Mouse (Mus musculus) heart, embryonic 12.5 days (tissue): ENCODE results near the gene Atg4c. TPM values are rescaled to one million over a fixed set of nuclear protein-coding genes. Genes with fewer than 3 reads are reported as not detected.

ENCODE experiments used
- ATAC-seq: fragments of 200-750 bp; cut with Nextera tagmentation; 2 replicates; pipeline ENCODE4 v1.8.0; 2017; ENCODE audit warnings: moderate TSS enrichment, moderate library complexity; ENCODE audit not compliant: insufficient number of reproducible peaks, low FRiP score
- H3K27ac ChIP-seq: fragments of 300-500 bp; sonication (generic); 2 replicates; pipeline ENCODE4 v1.5.1; 2016; ENCODE audit warnings: mild to moderate bottlenecking, moderate library complexity; ENCODE audit not compliant: poor library complexity, severe bottlenecking
- H3K27me3 ChIP-seq: fragments of 300-500 bp; sonication (generic); replicated peaks from 2 replicates; pipeline ENCODE4 v1.6.1; 2016; ENCODE audit warnings: mild to moderate bottlenecking, moderate library complexity
- H3K36me3 ChIP-seq: fragments of 300-500 bp; sonication (generic); 2 replicates; pipeline ENCODE4 v1.6.1; 2016; ENCODE audit warnings: mild to moderate bottlenecking, moderate library complexity
- H3K4me1 ChIP-seq: fragments of 300-500 bp; sonication (generic); replicated peaks from 2 replicates; pipeline ENCODE4 v1.6.1; 2016; ENCODE audit warnings: mild to moderate bottlenecking
- H3K4me2 ChIP-seq: fragments of 300-500 bp; sonication (generic); 2 replicates; pipeline ENCODE4 v1.6.1; 2016; ENCODE audit warnings: mild to moderate bottlenecking, moderate library complexity
- H3K4me3 ChIP-seq: fragments of 300-500 bp; sonication (generic); 2 replicates; pipeline ENCODE4 v1.5.1; 2016; ENCODE audit warnings: mild to moderate bottlenecking
- H3K9ac ChIP-seq: fragments of 300-500 bp; sonication (generic); 2 replicates; pipeline ENCODE4 v1.6.1; 2016; ENCODE audit warnings: mild to moderate bottlenecking, moderate library complexity
- H3K9me3 ChIP-seq: fragments of 300-500 bp; sonication (generic); replicated peaks from 2 replicates; pipeline ENCODE4 v1.6.1; 2016; ENCODE audit warnings: mild to moderate bottlenecking, moderate library complexity
- WGBS: fragments of 180-500 bp; shearing (Covaris S2); methylation state at CpG from one replicate; pipeline ENCODE4 v1.1.7; 2016; 5-methylcytosine and 5-hydroxymethylcytosine counted together
- polyA plus RNA-seq: library from polyadenylated mRNA; unstranded; fragments of >200 nt; fragmentation: Nextera tagmentation; extraction: Ambion mirVana; gene quantifications from 2 replicates; pipeline ENCODE4 v1.2.1, GENCODE M21; 2016

Atg4c gene
- polyA plus RNA-seq, 1 experiment from 2014 or later: 13.1 TPM

DNA sequence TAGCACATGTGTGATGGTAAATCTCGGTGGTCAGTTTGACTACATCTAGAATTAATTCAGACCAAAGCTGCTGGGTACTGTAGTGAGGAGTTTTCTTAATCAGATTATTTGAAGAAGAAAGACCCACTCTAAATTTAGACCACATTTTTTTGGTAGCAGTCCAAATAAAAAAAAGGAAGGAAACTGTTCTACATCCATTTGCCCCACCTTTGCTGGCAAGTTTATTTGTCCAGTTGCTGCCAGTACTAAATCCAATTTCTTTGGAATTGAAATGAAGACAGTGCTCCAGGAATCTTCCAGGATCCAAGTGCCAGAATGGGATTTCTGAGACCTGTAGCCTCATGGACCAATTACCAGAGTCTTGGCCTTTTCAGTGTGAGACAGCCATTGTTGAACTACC, 1.1 kb upstream of the Atg4c start:
- WGBS: 83% methylated on average over 1 of the region's 1 CpGs
- Histone ChIP-seq H3K4me2 (no peak overlapping the region), H3K4me1 (no peaks in the 10 kb centered on the region), H3K9ac (no peak overlapping the region), H3K36me3 (no peaks in the 10 kb centered on the region), H3K9me3 (no peaks in the 10 kb centered on the region), H3K27me3 (no peaks in the 10 kb centered on the region), H3K27ac (no peak overlapping the region), H3K4me3 (no peak overlapping the region)
- no peak for ATAC-seq

DNA sequence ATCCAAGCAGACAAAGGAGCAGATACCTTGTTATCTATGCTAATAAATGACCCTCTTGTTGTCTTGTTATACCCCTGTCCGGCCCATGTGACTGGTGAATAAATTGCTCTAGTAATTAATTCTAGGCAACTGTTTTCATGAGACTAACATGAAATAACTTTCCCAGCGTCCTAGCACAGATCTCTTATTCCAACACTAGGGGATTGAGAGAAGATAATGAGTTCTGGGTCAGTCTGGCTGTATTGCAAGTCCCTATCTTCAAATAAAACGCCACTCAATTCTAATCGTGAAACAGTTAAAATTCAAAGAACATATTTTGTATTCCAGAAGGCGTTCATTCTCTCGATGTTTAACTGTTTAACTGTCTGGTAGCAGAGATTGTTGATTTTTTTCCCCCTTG, 520 bp upstream of the Atg4c start:
- no peaks in the 10 kb centered on the region for H3K36me3 ChIP-seq
- no peak overlapping the region for H3K4me2 ChIP-seq
- WGBS: 51% methylated on average over 6 of the region's 6 CpGs
- H3K9me3 ChIP-seq: no peaks in the 10 kb centered on the region
- H3K27ac ChIP-seq: no peak overlapping the region
- H3K9ac ChIP-seq: no peak overlapping the region
- no peak overlapping the region; the same call in 1 of the 2 replicates for H3K4me3 ChIP-seq
- ATAC-seq: no peak
- H3K27me3 ChIP-seq: no peaks in the 10 kb centered on the region
- H3K4me1 ChIP-seq: no peaks in the 10 kb centered on the region

DNA sequence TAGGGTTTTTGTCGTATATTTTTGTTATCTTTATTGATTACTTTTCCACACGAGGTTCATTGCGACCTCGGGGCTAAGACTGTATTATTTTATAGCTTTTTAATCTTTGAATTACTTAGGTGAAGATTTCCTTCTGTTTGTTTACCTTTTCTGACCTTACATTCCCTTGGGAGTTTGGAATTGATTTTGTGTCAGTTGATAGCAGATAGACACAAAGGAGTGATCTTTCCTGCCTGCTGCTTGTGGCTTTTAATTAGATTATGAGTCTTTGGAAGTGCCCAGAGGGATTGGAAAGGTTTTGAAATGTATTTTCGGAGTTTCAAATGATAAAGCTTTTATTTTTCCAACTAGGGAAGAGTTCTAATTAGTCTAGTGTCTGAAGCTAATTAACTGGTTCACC, 1.1 kb downstream of the Atg4c start:
- no peaks in the 10 kb centered on the region for H3K9me3 ChIP-seq
- peaks cover 3% of the 10 kb centered on the region for H3K4me1 ChIP-seq
- no peaks in the 10 kb centered on the region for H3K36me3 ChIP-seq
- H3K27me3 ChIP-seq: no peaks in the 10 kb centered on the region
- H3K9ac ChIP-seq: no peak overlapping the region
- WGBS: 24% methylated on average over 5 of the region's 5 CpGs
- peak overlapping the region; percentile 78 for H3K4me3 ChIP-seq
- H3K27ac ChIP-seq: no peak overlapping the region
- no peak for ATAC-seq
- H3K4me2 ChIP-seq: peak overlapping the region; percentile 74

DNA sequence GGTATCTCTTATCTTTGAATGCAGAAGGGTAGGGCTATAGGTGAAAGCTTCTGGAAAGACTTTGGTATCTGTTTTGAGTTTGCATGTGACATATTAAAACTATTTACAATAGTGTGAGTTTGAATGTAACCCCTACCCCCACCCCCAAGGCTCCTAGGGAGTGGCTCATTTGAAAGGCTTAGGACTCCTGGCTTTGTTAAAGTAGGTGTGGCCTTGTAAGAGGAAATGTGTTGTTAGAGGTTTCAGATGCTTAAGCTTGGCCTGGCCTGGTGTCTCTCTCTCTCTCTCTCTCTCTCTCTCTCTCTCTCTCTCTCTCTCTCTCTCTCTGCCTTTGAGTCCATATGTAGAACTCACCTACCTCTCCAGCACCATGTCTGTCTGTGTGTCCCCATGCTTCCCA, 5.0 kb downstream of the Atg4c start:
- Histone ChIP-seq H3K9ac (no peak overlapping the region), H3K27me3 (no peaks in the 10 kb centered on the region), H3K9me3 (no peaks in the 10 kb centered on the region), H3K4me3 (no peak overlapping the region), H3K4me2 (no peak overlapping the region), H3K4me1 (peaks cover 6% of the 10 kb centered on the region), H3K27ac (no peak overlapping the region), H3K36me3 (no peaks in the 10 kb centered on the region)
- ATAC-seq: no peak

DNA sequence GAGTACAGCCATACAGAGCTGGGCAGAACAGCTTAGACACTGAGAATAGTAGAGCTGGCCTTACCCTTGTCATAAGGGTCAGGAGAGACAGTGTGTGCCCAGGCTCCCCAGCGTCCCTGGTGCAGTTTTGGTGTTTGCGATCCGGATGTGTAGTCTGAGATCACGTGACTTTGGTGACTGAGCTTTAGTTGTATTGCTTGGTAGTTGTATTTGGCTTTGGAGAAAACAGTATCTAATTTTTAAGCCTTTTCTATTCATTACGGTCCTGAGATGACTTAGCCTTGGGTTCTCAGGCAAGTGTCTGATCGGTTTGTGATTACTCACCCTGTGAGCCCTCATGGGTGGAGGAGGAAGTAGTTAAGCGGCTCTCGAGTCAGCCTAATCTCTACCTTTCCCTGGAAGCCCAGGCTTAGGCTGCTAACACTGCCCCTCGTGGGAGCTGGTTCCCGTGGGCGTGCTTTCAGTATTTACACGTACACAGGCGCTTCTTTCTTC, 6.1 kb downstream of the Atg4c start:
- H3K9ac ChIP-seq: 0 out of 2 replicates have a peak overlapping the region, but pooled peaks have one; percentile 41
- H3K4me3 ChIP-seq: no peak overlapping the region
- H3K27ac ChIP-seq: no peak overlapping the region
- H3K9me3 ChIP-seq: no peaks in the 10 kb centered on the region
- peak overlapping the region; percentile 44 for H3K4me2 ChIP-seq
- peaks cover 6% of the 10 kb centered on the region for H3K4me1 ChIP-seq
- no peaks in the 10 kb centered on the region for H3K36me3 ChIP-seq
- 53% methylated on average over 13 of the region's 13 CpGs for WGBS
- H3K27me3 ChIP-seq: no peaks in the 10 kb centered on the region
- ATAC-seq: no peak

DNA sequence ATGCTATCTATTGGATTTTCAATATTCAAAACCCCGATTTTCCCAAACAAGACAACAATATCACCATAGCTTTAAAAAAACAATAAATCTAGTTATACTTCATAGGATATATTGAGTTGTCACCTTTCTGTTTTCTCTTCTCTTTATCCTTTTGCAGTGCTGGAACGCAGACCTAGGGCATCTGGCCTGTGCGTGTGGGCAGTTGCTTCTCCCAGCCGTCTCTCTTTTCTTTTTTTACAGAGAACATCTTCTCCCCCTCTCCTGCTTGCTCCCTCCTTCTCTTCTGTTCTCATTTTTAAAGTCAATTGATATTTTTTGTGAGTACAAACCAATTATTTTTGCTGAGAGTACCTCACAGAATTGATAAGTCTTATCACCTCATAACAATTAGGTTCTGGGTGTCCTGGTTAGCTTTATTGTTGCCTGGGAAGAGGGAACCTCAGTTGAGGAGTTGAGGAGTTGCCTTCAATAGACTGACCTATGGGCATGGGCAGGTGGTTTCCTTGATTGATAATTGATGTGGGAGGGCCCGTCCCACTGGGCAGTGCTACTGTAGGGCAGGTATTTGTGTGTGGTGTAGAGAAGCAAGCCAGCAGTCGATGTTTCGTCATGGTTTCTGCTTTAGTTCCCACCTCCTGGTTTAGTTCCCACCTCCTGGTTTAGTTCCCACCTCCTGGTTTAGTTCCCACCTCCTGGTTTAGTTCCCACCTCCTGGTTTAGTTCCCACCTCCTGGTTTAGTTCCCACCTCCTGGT, 6.8 kb downstream of the Atg4c start:
- peaks cover 6% of the 10 kb centered on the region for H3K4me1 ChIP-seq
- H3K36me3 ChIP-seq: no peaks in the 10 kb centered on the region
- H3K4me3 ChIP-seq: no peak overlapping the region
- 91% methylated on average over 7 of the region's 7 CpGs for WGBS
- no peaks in the 10 kb centered on the region for H3K9me3 ChIP-seq
- H3K9ac ChIP-seq: no peak overlapping the region
- H3K4me2 ChIP-seq: no peak overlapping the region
- no peak overlapping the region for H3K27ac ChIP-seq
- ATAC-seq: no peak
- H3K27me3 ChIP-seq: no peaks in the 10 kb centered on the region

DNA sequence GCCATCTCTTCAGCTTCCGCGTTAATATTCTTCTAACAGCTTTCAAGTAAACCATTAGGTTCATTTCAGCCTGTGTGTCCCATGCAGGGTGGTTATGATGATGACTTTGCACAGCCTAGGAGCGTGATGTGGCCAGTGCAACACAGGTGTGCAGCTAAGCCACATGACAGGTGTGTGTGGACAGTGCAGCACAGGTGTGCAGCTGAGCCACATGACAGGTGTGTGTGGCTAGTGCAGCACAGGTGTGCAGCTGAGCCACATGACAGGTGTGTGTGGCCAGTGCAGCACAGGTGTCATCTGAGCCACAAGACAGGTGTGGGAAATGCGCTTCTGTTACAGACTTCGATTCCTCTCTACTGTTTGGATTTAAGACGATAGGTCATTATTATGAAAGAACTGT, 12.0 kb downstream of the Atg4c start:
- Histone ChIP-seq H3K4me1 (peaks cover 10% of the 10 kb centered on the region; the same call in 1 of the 2 replicates), H3K27ac (no peak overlapping the region), H3K4me2 (no peak overlapping the region), H3K9ac (no peak overlapping the region), H3K9me3 (no peaks in the 10 kb centered on the region), H3K27me3 (no peaks in the 10 kb centered on the region), H3K36me3 (no peaks in the 10 kb centered on the region), H3K4me3 (no peak overlapping the region)
- 88% methylated on average over 6 of the region's 6 CpGs for WGBS
- ATAC-seq: no peak

DNA sequence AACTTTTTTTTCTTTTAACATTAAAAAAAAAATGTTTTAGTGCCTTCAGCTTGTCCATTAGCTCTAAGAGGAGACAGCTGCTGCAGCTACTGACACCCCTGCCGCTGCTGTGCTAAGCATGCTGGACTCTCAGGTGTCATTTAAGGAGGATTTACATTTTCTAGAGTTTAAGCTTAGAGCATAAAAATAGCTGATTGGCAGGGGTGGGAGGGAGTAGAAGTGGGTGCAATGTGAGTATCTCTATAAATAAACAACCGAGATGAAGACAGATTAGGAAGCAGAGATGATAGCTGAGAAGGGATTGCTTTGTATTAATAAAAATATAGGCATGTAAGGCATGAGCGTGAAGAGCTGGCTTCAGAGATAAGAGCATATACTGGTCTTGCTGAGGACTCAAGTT, 12.6 kb downstream of the Atg4c start:
- H3K4me3 ChIP-seq: no peak overlapping the region
- no peak for ATAC-seq
- no peaks in the 10 kb centered on the region for H3K36me3 ChIP-seq
- no peak overlapping the region for H3K27ac ChIP-seq
- H3K9ac ChIP-seq: no peak overlapping the region
- peaks cover 10% of the 10 kb centered on the region; the same call in 1 of the 2 replicates for H3K4me1 ChIP-seq
- no peaks in the 10 kb centered on the region for H3K9me3 ChIP-seq
- H3K27me3 ChIP-seq: no peaks in the 10 kb centered on the region
- no peak overlapping the region for H3K4me2 ChIP-seq
- 33% methylated on average over 3 of the region's 3 CpGs for WGBS

DNA sequence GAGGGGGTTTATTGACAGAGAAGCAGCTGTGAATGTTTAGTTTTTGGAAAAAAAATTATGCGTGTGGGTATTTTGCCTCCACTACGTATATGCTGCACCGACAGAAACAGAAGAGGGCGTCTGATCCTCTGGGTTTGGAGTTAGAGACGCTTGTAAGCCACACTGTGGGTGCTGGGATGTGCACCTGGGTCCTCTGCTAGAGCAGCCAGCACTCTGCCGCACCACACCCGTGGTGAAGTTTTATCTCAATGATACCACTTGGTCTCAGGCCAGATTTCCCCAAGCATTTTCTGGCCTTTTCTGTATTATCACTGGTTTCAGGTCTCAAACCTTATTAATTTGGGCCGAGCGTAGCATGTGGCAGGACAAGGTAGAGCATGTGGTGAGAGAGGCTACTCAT, 16.4 kb downstream of the Atg4c start:
- H3K27me3 ChIP-seq: no peaks in the 10 kb centered on the region
- 75% methylated on average over 9 of the region's 9 CpGs for WGBS
- no peak overlapping the region for H3K4me2 ChIP-seq
- H3K27ac ChIP-seq: no peak overlapping the region
- H3K9me3 ChIP-seq: no peaks in the 10 kb centered on the region
- H3K36me3 ChIP-seq: 0 out of 2 replicates have a peak, but pooled peaks cover 6% of the 10 kb centered on the region
- H3K9ac ChIP-seq: no peak overlapping the region
- H3K4me1 ChIP-seq: peaks cover 10% of the 10 kb centered on the region; the same call in 1 of the 2 replicates
- H3K4me3 ChIP-seq: no peak overlapping the region
- no peak for ATAC-seq

DNA sequence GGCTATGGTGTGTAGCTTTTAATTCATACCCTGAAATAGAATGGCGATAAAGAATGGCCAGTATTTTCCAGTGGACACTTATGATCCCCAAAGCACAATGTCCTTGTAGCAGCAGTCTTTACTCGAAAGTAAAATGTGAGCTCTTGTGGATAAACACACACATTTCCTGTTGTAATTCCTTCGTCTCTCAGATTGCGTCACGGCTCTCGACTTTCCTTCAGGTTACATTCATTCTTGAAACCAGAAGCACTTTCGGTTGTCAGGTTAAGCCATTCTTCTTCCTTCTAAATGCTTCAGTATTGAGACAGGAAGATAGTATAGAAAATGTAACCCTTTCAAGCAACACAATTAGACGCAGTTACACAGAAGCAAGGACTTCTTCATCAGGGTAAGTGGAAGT, 17.9 kb downstream of the Atg4c start:
- Histone ChIP-seq H3K36me3 (peaks cover 12% of the 10 kb centered on the region), H3K9me3 (no peaks in the 10 kb centered on the region), H3K9ac (no peak overlapping the region), H3K4me1 (peaks cover 4% of the 10 kb centered on the region; the same call in 1 of the 2 replicates), H3K4me3 (no peak overlapping the region), H3K27me3 (no peaks in the 10 kb centered on the region), H3K4me2 (no peak overlapping the region), H3K27ac (no peak overlapping the region)
- ATAC-seq: no peak
- 62% methylated on average over 8 of the region's 8 CpGs for WGBS

DNA sequence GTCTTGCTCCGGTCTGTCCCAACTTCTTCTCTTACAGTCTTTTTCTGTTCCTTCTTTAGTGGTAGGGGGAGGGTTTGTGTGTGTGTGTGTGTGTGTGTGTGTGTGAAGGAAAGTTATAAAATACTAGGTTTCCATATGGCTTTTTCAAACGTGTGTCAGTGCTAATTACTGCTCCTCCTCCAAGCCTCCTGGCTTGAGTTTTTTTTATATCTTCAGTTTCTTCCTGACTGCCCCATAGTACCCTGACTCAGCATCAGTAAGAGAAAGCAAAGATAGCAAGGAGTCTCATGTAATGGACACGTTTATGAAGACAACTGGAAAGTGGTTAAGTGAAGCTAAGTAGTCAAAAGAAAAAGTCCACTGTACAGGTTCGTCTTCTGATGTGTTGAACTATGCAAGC, 19.4 kb downstream of the Atg4c start:
- no peak overlapping the region for H3K27ac ChIP-seq
- 78% methylated on average over 4 of the region's 4 CpGs for WGBS
- H3K4me1 ChIP-seq: peaks cover 3% of the 10 kb centered on the region; the same call in 1 of the 2 replicates
- ATAC-seq: no peak
- no peak overlapping the region for H3K9ac ChIP-seq
- H3K36me3 ChIP-seq: peaks cover 12% of the 10 kb centered on the region
- no peaks in the 10 kb centered on the region for H3K9me3 ChIP-seq
- no peaks in the 10 kb centered on the region for H3K27me3 ChIP-seq
- no peak overlapping the region for H3K4me2 ChIP-seq
- H3K4me3 ChIP-seq: no peak overlapping the region

DNA sequence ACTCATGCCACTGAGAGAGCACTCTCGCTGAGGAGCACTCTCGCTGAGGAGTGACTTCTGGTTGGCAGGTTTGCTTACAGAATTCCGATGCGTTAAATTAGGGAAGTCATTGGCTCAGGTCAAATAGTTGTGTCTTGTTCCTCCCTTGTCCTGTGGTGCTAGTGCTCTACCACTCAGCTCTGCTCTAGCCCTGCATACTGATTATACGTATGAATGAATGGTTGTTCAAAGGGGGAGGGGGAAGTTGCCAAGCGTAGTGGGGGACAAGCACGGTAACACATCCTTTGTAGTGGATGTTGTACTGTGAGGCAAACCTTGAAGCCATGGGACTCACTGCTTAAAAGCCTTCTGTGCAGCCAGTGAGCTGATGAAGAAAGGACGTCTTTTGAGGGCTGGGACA, 28.5 kb downstream of the Atg4c start:
- 82% methylated on average over 8 of the region's 8 CpGs for WGBS
- H3K4me3 ChIP-seq: no peak overlapping the region
- peaks cover 24% of the 10 kb centered on the region for H3K36me3 ChIP-seq
- no peaks in the 10 kb centered on the region for H3K9me3 ChIP-seq
- H3K27ac ChIP-seq: no peak overlapping the region
- no peak overlapping the region for H3K9ac ChIP-seq
- no peaks in the 10 kb centered on the region for H3K4me1 ChIP-seq
- H3K4me2 ChIP-seq: no peak overlapping the region
- H3K27me3 ChIP-seq: no peaks in the 10 kb centered on the region
- ATAC-seq: no peak
